Mouse (Mus musculus): Measurements from ENCODE around the gene Bms1. TPM values are rescaled to one million over a fixed set of nuclear protein-coding genes. Genes with fewer than 3 reads are reported as not detected.
A peak's percentile ranks its signal among the peaks of the same experiment; 100 is the strongest.

Bms1 gene
- polyA plus RNA-seq (2015; fragmentation: Nextera tagmentation; extraction: Ambion mirVana) = 27.4 and 31.0 TPM in 2 replicates

DNA sequence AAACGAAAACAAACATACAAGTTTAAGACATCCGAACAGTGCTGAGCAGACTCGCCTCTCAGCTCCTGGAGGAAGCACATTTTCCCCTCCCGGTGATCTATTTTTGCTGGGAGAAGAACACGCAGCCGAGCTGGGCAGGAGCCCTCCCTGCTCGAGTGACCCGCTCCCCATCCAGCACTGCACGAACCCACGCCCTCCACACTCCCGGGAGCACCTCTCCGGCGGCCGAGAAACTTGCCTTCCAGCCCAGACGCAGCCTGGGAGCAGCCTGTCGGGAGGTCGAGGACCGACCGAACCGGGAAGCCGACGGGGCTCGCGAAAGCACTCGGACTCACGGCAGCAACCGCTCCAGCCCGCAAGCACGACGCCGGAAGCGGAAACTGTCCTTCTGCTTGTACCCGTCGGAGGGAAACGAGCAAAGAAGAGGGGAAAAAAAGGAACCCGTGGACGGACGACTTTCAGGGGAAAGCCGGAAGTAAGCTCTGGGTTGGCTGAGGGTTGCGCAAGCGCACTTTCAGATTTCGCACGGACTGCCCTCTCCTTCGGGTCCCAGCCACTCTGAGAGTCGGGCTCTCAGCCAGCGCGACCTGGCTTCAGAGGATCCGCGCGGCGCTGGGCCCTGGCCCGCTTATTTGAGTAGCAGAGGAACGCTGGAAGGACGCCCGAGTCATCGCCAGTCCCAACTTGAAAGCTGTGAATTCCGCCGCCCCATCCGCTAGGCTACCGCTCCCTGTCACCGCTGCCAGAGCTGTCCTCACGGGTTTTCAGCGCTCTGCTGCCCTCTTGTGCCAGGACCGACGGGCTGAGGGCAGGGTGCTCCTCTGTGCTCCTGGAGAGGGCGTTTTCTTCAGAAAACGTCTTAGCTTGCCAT lies at the start of gene Bms1:
Gene Bms1 (minus strand): TSS at position 425 of the 871 bp plus-strand sequence.
- Histone ChIP-seq H3K4me2 (peak within 1 kb of the TSS; percentile 74), H3K4me1 (peaks cover 15% of the 10 kb centered on the region), H3K9ac (peak within 1 kb of the TSS; percentile 91), H3K9me3 (replicated peaks) (no peaks in the 10 kb centered on the region), H3K4me3 (peak within 1 kb of the TSS; percentile 92), H3K36me3 (ENCODE audit: poor library complexity, severe bottlenecking) (peaks cover 30% of the 10 kb centered on the region), H3K27ac (peak within 1 kb of the TSS; percentile 83), H3K27me3 (no peaks in the 10 kb centered on the region)
- under 1% methylated on average over 67 of the region's 67 CpGs for WGBS
- peak; percentile 98 for ATAC-seq

DNA sequence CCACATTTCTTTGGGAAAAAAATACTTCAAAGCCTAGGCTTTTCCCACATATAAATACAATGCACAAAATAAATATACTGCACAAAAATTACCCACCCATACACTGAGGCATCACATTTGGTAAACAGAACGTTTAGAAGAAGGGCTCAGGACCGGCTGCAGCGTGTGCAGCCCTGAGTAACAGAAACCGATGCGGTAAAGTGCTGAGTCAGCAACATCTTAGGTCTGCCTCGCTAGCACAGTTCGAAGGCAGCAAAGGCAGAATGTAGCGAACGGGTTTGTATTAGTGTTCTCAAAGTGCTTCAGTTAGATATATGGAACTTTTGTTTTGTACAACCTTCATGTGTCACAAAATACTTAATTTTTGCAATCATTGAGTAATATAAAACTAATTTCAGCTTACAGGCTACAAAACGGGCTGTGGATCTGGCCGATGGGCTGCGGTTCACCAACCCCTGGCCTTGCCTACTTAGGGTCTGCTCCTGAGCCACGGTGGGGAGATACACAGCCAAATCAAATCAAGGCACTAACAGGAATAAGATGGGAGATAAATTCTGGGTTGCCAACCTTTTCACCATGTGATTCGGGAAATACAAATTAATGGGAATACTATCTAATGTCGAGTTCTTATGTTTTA lies 42.9 kb upstream of the Bms1 start:
- no peaks in the 10 kb centered on the region for H3K9me3 ChIP-seq (replicated peaks)
- peaks cover 17% of the 10 kb centered on the region for H3K36me3 ChIP-seq (ENCODE audit: poor library complexity, severe bottlenecking)
- no peak overlapping the region for H3K9ac ChIP-seq
- ATAC-seq = no peak
- no peak overlapping the region for H3K27ac ChIP-seq
- no peaks in the 10 kb centered on the region for H3K4me1 ChIP-seq
- peaks cover 21% of the 10 kb centered on the region for H3K27me3 ChIP-seq
- no peak overlapping the region for H3K4me3 ChIP-seq
- WGBS = 80% methylated on average over 15 of the region's 15 CpGs
- H3K4me2 ChIP-seq = no peak overlapping the region

- Histone ChIP-seq H3K4me2 (no peak overlapping the region), H3K9me3 (replicated peaks) (no peaks in the 10 kb centered on the region), H3K4me3 (no peak overlapping the region), H3K27me3 (peaks cover 5% of the 10 kb centered on the region), H3K36me3 (ENCODE audit: poor library complexity, severe bottlenecking) (no peaks in the 10 kb centered on the region), H3K27ac (no peak overlapping the region), H3K9ac (no peak overlapping the region), H3K4me1 (peaks cover 18% of the 10 kb centered on the region)
- ATAC-seq = no peak
- WGBS = 92% methylated on average over 1 of the region's 1 CpGs
Observed at GRCm38 (mm10) chr6:118457726-118458125, 38.5 kb upstream of the Bms1 start.

DNA sequence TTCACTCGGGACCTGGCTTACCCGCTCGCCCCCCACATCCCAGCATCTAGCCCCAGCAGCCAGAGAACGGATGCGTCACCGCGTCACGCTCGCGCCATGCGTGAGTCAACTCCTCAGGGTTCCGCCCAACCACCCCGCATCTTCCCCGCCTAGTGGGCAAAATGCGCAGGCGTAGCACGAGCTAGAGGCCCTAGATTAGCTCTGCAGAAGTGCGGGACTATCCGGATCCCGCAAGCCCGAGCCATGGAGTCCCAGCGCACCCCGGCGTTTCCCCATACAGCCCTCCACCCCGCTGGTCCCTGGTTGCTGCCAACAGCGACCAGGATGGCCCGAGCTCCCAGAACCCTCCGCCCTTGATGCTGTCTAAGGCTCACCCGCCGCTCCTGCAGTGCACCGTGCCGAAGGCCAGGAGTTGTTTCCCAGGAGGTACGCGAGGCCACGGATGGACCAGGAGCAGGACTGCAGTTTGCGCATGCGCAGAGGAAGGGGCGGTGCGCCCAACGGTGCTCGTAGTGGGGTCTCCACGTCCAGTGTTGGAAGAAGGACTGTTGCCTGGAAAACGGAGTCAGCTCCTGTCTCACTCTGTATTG lies 35.9 kb upstream of the Bms1 start, which contains the start of gene Zfp248:
Gene Zfp248 (minus strand): TSS at position 487 of the 590 bp plus-strand sequence.
- H3K4me3 ChIP-seq = peak within 1 kb of the TSS; percentile 60
- peaks cover 5% of the 10 kb centered on the region; the same call in 1 of the 2 replicates for H3K36me3 ChIP-seq (ENCODE audit: poor library complexity, severe bottlenecking)
- ATAC-seq = peak; percentile 98
- H3K4me1 ChIP-seq = peaks cover 18% of the 10 kb centered on the region
- H3K9me3 ChIP-seq (replicated peaks) = no peaks in the 10 kb centered on the region
- WGBS = under 1% methylated on average over 43 of the region's 43 CpGs
- peak within 1 kb of the TSS; percentile 96 for H3K27ac ChIP-seq
- peak within 1 kb of the TSS; percentile 65 for H3K4me2 ChIP-seq
- peak within 1 kb of the TSS; percentile 77 for H3K9ac ChIP-seq
- peaks cover 5% of the 10 kb centered on the region for H3K27me3 ChIP-seq

- Histone ChIP-seq H3K27ac (peak overlapping the region; percentile 96; the same call in 1 of the 2 replicates), H3K9ac (peak overlapping the region; percentile 77), H3K4me3 (peak overlapping the region; percentile 60), H3K27me3 (peaks cover 5% of the 10 kb centered on the region), H3K36me3 (ENCODE audit: poor library complexity, severe bottlenecking) (peaks cover 5% of the 10 kb centered on the region; the same call in 1 of the 2 replicates), H3K4me1 (peaks cover 18% of the 10 kb centered on the region), H3K9me3 (replicated peaks) (no peaks in the 10 kb centered on the region), H3K4me2 (peak overlapping the region; percentile 65)
- 0 out of 2 replicates have a peak, but pooled peaks have one; percentile 2 for ATAC-seq
- 48% methylated on average over 8 of the region's 8 CpGs for WGBS
Observed at GRCm38 (mm10) chr6:118454452-118454851, 35.2 kb upstream of the Bms1 start.

DNA sequence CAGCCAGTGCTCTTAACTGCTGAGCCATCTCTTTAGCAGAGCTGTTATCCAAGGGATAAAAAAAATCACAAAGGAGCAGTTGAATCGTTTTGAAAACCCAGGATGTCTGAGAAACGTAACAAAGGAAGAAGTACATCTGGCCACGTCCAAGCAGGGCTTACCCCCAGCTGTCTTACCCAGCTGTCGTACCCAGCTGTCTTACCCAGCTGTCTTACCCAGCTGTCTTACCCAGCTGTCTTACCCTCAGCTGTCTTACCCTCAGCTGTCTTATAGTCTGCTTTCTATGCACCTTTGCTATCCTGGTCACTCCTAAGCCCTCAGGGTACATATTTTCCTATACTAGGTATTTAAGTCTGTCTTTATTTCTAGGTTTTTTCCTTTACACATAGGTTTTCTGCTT lies 12.2 kb upstream of the Bms1 start:
- Histone ChIP-seq H3K9me3 (replicated peaks) (0 out of 2 replicates have a peak, but pooled peaks cover 7% of the 10 kb centered on the region), H3K36me3 (ENCODE audit: poor library complexity, severe bottlenecking) (peaks cover 53% of the 10 kb centered on the region), H3K27ac (no peak overlapping the region), H3K4me1 (no peaks in the 10 kb centered on the region), H3K4me2 (no peak overlapping the region), H3K4me3 (no peak overlapping the region), H3K9ac (no peak overlapping the region), H3K27me3 (no peaks in the 10 kb centered on the region)
- WGBS = 80% methylated on average over 4 of the region's 4 CpGs
- ATAC-seq = no peak

GRCm38 (mm10) chr6:118426666-118427065 lies 7.4 kb upstream of the Bms1 start:
- H3K4me2 ChIP-seq = no peak overlapping the region
- no peak overlapping the region for H3K27ac ChIP-seq
- H3K9ac ChIP-seq = no peak overlapping the region
- 90% methylated on average over 1 of the region's 1 CpGs for WGBS
- no peak for ATAC-seq
- H3K9me3 ChIP-seq (replicated peaks) = 0 out of 2 replicates have a peak, but pooled peaks cover 7% of the 10 kb centered on the region
- H3K4me3 ChIP-seq = no peak overlapping the region
- H3K27me3 ChIP-seq = no peaks in the 10 kb centered on the region
- H3K4me1 ChIP-seq = no peaks in the 10 kb centered on the region
- H3K36me3 ChIP-seq (ENCODE audit: poor library complexity, severe bottlenecking) = peaks cover 42% of the 10 kb centered on the region

DNA sequence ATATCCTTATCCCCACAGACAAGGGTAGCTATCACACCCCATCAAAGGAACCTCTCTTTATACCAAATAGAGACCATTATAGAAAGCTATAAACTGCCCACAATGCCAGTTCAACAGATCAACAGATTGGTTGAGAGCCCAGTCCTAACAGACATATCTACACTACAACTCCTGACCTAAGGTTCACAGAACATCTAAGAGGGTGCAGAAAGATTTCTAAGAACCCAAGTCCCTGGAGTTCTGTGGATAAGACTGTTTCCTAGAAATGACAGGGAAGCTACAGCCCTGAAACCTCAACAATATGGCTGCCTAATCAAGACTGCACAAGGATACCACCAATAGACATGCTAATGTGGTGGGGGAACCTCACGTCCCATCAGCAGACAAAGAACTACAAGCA lies 8.8 kb downstream of the Bms1 start:
- Histone ChIP-seq H3K4me3 (no peak overlapping the region), H3K27ac (no peak overlapping the region), H3K4me2 (no peak overlapping the region), H3K4me1 (no peaks in the 10 kb centered on the region), H3K9ac (no peak overlapping the region), H3K9me3 (replicated peaks) (no peaks in the 10 kb centered on the region), H3K36me3 (ENCODE audit: poor library complexity, severe bottlenecking) (peaks cover 83% of the 10 kb centered on the region), H3K27me3 (no peaks in the 10 kb centered on the region)
- no peak for ATAC-seq
- 77% methylated on average over 1 of the region's 1 CpGs for WGBS

DNA sequence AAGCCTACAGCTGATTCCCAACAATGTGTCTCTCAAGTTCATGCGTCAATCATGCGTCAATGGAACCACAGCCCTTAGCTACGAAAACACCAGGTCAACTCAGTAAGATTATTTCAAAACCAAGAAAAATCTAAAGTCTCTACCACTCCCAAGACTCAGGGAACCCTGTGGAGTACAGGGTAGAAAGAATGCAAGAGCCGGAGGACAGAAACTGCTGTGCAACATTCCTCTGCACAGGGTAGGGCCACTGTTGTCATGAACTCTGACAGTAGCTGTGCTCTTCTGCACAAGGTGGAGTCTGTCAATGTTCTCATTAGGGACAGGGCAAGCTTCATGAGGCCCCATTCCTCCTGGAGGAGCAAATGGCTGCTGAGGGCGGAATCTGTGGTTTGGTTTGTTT lies 10.8 kb downstream of the Bms1 start:
- 94% methylated on average over 5 of the region's 5 CpGs for WGBS
- H3K4me1 ChIP-seq = no peaks in the 10 kb centered on the region
- ATAC-seq = no peak
- H3K36me3 ChIP-seq (ENCODE audit: poor library complexity, severe bottlenecking) = peaks cover 84% of the 10 kb centered on the region
- H3K9me3 ChIP-seq (replicated peaks) = no peaks in the 10 kb centered on the region
- no peak overlapping the region for H3K27ac ChIP-seq
- no peak overlapping the region for H3K4me3 ChIP-seq
- no peaks in the 10 kb centered on the region for H3K27me3 ChIP-seq
- H3K9ac ChIP-seq = no peak overlapping the region
- no peak overlapping the region for H3K4me2 ChIP-seq

GRCm38 (mm10) chr6:118406421-118406820 lies 12.9 kb downstream of the Bms1 start:
- Histone ChIP-seq H3K9ac (no peak overlapping the region), H3K4me3 (no peak overlapping the region), H3K36me3 (ENCODE audit: poor library complexity, severe bottlenecking) (peaks cover 81% of the 10 kb centered on the region), H3K9me3 (replicated peaks) (no peaks in the 10 kb centered on the region), H3K27me3 (no peaks in the 10 kb centered on the region), H3K4me2 (no peak overlapping the region), H3K4me1 (no peaks in the 10 kb centered on the region), H3K27ac (no peak overlapping the region)
- no peak for ATAC-seq
- WGBS = 75% methylated on average over 4 of the region's 4 CpGs

- Histone ChIP-seq H3K27ac (no peak overlapping the region), H3K9ac (no peak overlapping the region), H3K4me1 (no peaks in the 10 kb centered on the region), H3K36me3 (ENCODE audit: poor library complexity, severe bottlenecking) (peaks cover 75% of the 10 kb centered on the region), H3K9me3 (replicated peaks) (no peaks in the 10 kb centered on the region), H3K4me3 (no peak overlapping the region), H3K4me2 (no peak overlapping the region), H3K27me3 (no peaks in the 10 kb centered on the region)
- no peak for ATAC-seq
Observed at GRCm38 (mm10) chr6:118390746-118391145, 28.5 kb downstream of the Bms1 start.

- peaks cover 71% of the 10 kb centered on the region for H3K36me3 ChIP-seq (ENCODE audit: poor library complexity, severe bottlenecking)
- H3K27me3 ChIP-seq = no peaks in the 10 kb centered on the region
- H3K27ac ChIP-seq = no peak overlapping the region
- no peak overlapping the region for H3K4me3 ChIP-seq
- H3K9me3 ChIP-seq (replicated peaks) = no peaks in the 10 kb centered on the region
- H3K9ac ChIP-seq = no peak overlapping the region
- ATAC-seq = no peak
- no peak overlapping the region for H3K4me2 ChIP-seq
- WGBS = 94% methylated on average over 3 of the region's 3 CpGs
- no peaks in the 10 kb centered on the region for H3K4me1 ChIP-seq
Observed at GRCm38 (mm10) chr6:118385962-118386361, 33.3 kb downstream of the Bms1 start.

Data from forebrain, embryonic 13.5 days (tissue).